Mouse (Mus musculus) ES-E14 (cell line): Measurements from ENCODE around the gene Ablim1. TPM values are rescaled to one million over a fixed set of nuclear protein-coding genes. Genes with fewer than 3 reads are reported as not detected.
A peak's percentile ranks its signal among the peaks of the same experiment; 100 is the strongest.

Experiments
- DNase-seq: peaks from one replicate; pipeline ENCODE4 v3.0.0-alpha.2; 2013; ENCODE audit warnings: low read depth, low spot score
- H3K27ac ChIP-seq: 2 replicates; pipeline ENCODE4 v1.5.1; 2012; ENCODE audit warnings: low read depth, mild to moderate bottlenecking, low read length, moderate library complexity, mixed read lengths; ENCODE audit not compliant: poor library complexity, insufficient read depth, severe bottlenecking
- H3K36me3 ChIP-seq: 2 replicates; pipeline ENCODE4 v1.6.1; 2012; ENCODE audit warnings: mild to moderate bottlenecking, low read length, moderate library complexity, mixed read lengths; ENCODE audit not compliant: control insufficient read depth, poor library complexity, insufficient read depth, severe bottlenecking
- H3K4me1 ChIP-seq, 2 experiments: fragments of 150-350 bp in 1 of 2; sonication (generic) in 1 of 2; 2 replicates each; pipeline ENCODE4 v1.6.1; 2012; ENCODE audit warnings: low read length in 2 of 2, mild to moderate bottlenecking in 1 of 2, mixed read lengths in 1 of 2; ENCODE audit not compliant: control insufficient read depth in 2 of 2, insufficient read depth in 2 of 2, poor library complexity in 1 of 2
- H3K4me3 ChIP-seq, 2 experiments: fragments of 150-350 bp in 1 of 2; sonication (generic) in 1 of 2; 2 replicates each; pipeline ENCODE4 v1.5.1; 2012; ENCODE audit warnings: low read length in 2 of 2, low read depth in 1 of 2, mild to moderate bottlenecking in 1 of 2, mixed read lengths in 1 of 2; ENCODE audit not compliant: insufficient read depth in 1 of 2, poor library complexity in 1 of 2, severe bottlenecking in 1 of 2
- H3K9ac ChIP-seq: 2 replicates; pipeline ENCODE4 v1.6.1; 2012; ENCODE audit warnings: low read depth, mild to moderate bottlenecking, low read length, mixed read lengths; ENCODE audit not compliant: poor library complexity, insufficient read depth, severe bottlenecking
- H3K9me3 ChIP-seq: fragments of 150-350 bp; sonication (generic); 2 replicates; pipeline ENCODE4 v1.6.1; 2012; ENCODE audit warnings: low read depth, mild to moderate bottlenecking, low read length; ENCODE audit not compliant: control insufficient read depth, insufficient read depth
- CHD2 ChIP-seq: IDR thresholded peaks from 2 replicates; pipeline ENCODE4 v1.6.1; 2014; ENCODE audit warnings: mild to moderate bottlenecking, low read depth, low read length, inconsistent platforms
- HCFC1 ChIP-seq: IDR thresholded peaks from 2 replicates; pipeline ENCODE4 v1.6.1; 2012; ENCODE audit warnings: low read length, inconsistent platforms, borderline replicate concordance; ENCODE audit not compliant: insufficient read depth
- MAFK ChIP-seq: IDR thresholded peaks from 2 replicates; pipeline ENCODE4 v1.6.1; 2014; ENCODE audit warnings: mild to moderate bottlenecking, low read depth, low read length, inconsistent platforms; ENCODE audit not compliant: insufficient read depth
- ZC3H11A ChIP-seq: IDR thresholded peaks from 2 replicates; pipeline ENCODE4 v1.6.1; 2012; ENCODE audit warnings: low read depth, mild to moderate bottlenecking, inconsistent platforms, low read length, borderline replicate concordance
- ZNF384 ChIP-seq: IDR thresholded peaks from 2 replicates; pipeline ENCODE4 v1.6.1; 2012; ENCODE audit warnings: low read depth, low read length, inconsistent platforms
- in situ Hi-C, 2 experiments: fragments of 600-800 bp; cut with MboI; formaldehyde crosslinking; loops; one replicate each; pipeline ENCODE4 v1.15.1; 2025; ENCODE audit warnings: low sequenced_read_pairs in 2 of 2, inconsistent platforms in 1 of 2; ENCODE audit not compliant: unreplicated experiment in 2 of 2
- total RNA-seq: library from RNA; depleted of rRNA; stranded (reverse); fragments of 300-350 nt; gene quantifications from 2 replicates; pipeline ENCODE4 v1.2.3, GENCODE M21; 2012

Ablim1 gene
- total RNA-seq, 1 experiment, result 5.4 TPM

GRCm38 (mm10) chr19:57143646-57144045, 171.1 kb downstream of the Ablim1 start:
- TF ChIP-seq ZNF384 (no peak), ZC3H11A (no peak), MAFK (no peak), HCFC1 (no peak), CHD2 (no peak)
- H3K9ac ChIP-seq, result no peak overlapping the region
- no peak for DNase-seq
- H3K36me3 ChIP-seq, result no peaks in the 10 kb centered on the region
- no peak overlapping the region for H3K4me3 ChIP-seq
- no peaks in the 10 kb centered on the region for H3K9me3 ChIP-seq
- peaks cover 0 to 17% of the 10 kb centered on the region in 2 experiments; a peak in 2 of 4 replicates for H3K4me1 ChIP-seq
- in situ Hi-C loops, result no loop called here
- no peak overlapping the region for H3K27ac ChIP-seq

GRCm38 (mm10) chr19:57141756-57142461, 172.8 kb downstream of the Ablim1 start:
- TF ChIP-seq HCFC1, result no peak
- TF ChIP-seq MAFK, result no peak
- TF ChIP-seq ZNF384, result no peak
- no peak for TF ChIP-seq CHD2
- TF ChIP-seq ZC3H11A, result no peak
- in situ Hi-C loops, result no loop called here
- H3K9ac ChIP-seq, result no peak overlapping the region
- no peak overlapping the region; a peak in 1 of 4 replicates for H3K4me3 ChIP-seq
- no peak overlapping the region for H3K27ac ChIP-seq
- no peaks in the 10 kb centered on the region for H3K36me3 ChIP-seq
- DNase-seq, result peak; percentile 28
- H3K9me3 ChIP-seq, result no peaks in the 10 kb centered on the region
- peaks cover 0 to 16% of the 10 kb centered on the region in 2 experiments; a peak in 2 of 4 replicates for H3K4me1 ChIP-seq

GRCm38 (mm10) chr19:57140874-57141273, 173.8 kb downstream of the Ablim1 start:
- TF ChIP-seq MAFK (no peak), HCFC1 (no peak), CHD2 (no peak)
- no peaks in the 10 kb centered on the region for H3K9me3 ChIP-seq
- no peak overlapping the region for H3K9ac ChIP-seq
- H3K4me3 ChIP-seq, result no peak overlapping the region
- no peaks in the 10 kb centered on the region for H3K36me3 ChIP-seq
- in situ Hi-C loops, result no loop called here
- H3K27ac ChIP-seq, result no peak overlapping the region
- DNase-seq, result no peak
- peaks cover 0 to 14% of the 10 kb centered on the region in 2 experiments; a peak in 2 of 4 replicates for H3K4me1 ChIP-seq

- in situ Hi-C loops, result no loop called here
- no peaks in the 10 kb centered on the region for H3K36me3 ChIP-seq
- H3K4me3 ChIP-seq, result no peak overlapping the region
- no peak overlapping the region for H3K27ac ChIP-seq
- DNase-seq, result no peak
- no peaks in the 10 kb centered on the region for H3K9me3 ChIP-seq
- H3K9ac ChIP-seq, result no peak overlapping the region
- TF ChIP-seq ZC3H11A (no peak), HCFC1 (no peak), CHD2 (no peak), ZNF384 (no peak), MAFK (no peak)
- H3K4me1 ChIP-seq, result peaks cover 0 to 14% of the 10 kb centered on the region in 2 experiments; a peak in 2 of 4 replicates
These were observed 174.6 kb downstream of the Ablim1 start for GRCm38 (mm10) chr19:57140071-57140470.
